In genomic region chr8:26622311-26623052, GRCm38 (mm10) we compare ENCODE assay signal across 10 mouse cellular contexts.
A peak's percentile ranks its signal among the peaks of the same experiment; 100 is the strongest.
DNase-seq lines count a peak whose midpoint lies in the region; ATAC-seq and TF ChIP-seq lines count a peak whose summit lies in the region.
"Had no signal": no experiment of that assay in that cellular context is flagged by ENCODE, and none has a peak within 500 bp of the region (broad histone marks: within the 10 kb centered on the region; RNA-seq: fewer than 3 reads in every experiment).

No protein-coding gene starts in this region.

- TF ChIP-seq EP300 in heart, adult 2 months (IDR thresholded peaks at IDR 0.05; ENCODE audit: insufficient read depth, low read depth, low read length), result no peak

- no peak overlapping the region for H3K27ac ChIP-seq in heart, embryonic 13.5 days (replicated peaks)
- no peak overlapping the region for H3K27ac ChIP-seq in heart, adult 2 months
- H3K27ac ChIP-seq in hindbrain, embryonic 15.5 days (replicated peaks), result peak overlapping the region; percentile 69
- no peak overlapping the region for H3K27ac ChIP-seq in cerebellum, adult 2 months (ENCODE audit: insufficient read depth, low read length)

- TF ChIP-seq CTCF in heart, adult 2 months (IDR thresholded peaks at IDR 0.05), result no peak
- no peak for TF ChIP-seq CTCF in cerebellum, adult 2 months (IDR thresholded peaks at IDR 0.05; ENCODE audit: borderline replicate concordance, insufficient read depth, low read depth, low read length)

- H3K4me1 ChIP-seq in heart, embryonic 13.5 days, result peaks cover 13% of the 10 kb centered on the region; the same call in 1 of the 2 replicates
- no peaks in the 10 kb centered on the region for H3K4me1 ChIP-seq in heart, adult 2 months (ENCODE audit: control insufficient read depth, insufficient read depth, low read length)
- peaks cover 39% of the 10 kb centered on the region for H3K4me1 ChIP-seq in hindbrain, embryonic 15.5 days (replicated peaks)
- H3K4me1 ChIP-seq in cerebellum, adult 2 months (ENCODE audit: control insufficient read depth, insufficient read depth, low read length), result no peaks in the 10 kb centered on the region

- no peak for TF ChIP-seq POLR2A in heart, adult 2 months (IDR thresholded peaks at IDR 0.05; ENCODE audit: insufficient read depth, low read depth, low read length)
- TF ChIP-seq POLR2A in cerebellum, adult 2 months (IDR thresholded peaks at IDR 0.05; ENCODE audit: borderline replicate concordance, insufficient read depth, low read length), result no peak

- no peaks in the 10 kb centered on the region for H3K9me3 ChIP-seq in heart, embryonic 13.5 days
- H3K9me3 ChIP-seq in hindbrain, embryonic 15.5 days, result no peaks in the 10 kb centered on the region

- no peak for DNase-seq in heart, adult 2 months
- DNase-seq in embryo, embryonic 9.5 days (ENCODE audit: extremely low spot score), result peak; percentile 61
- DNase-seq in neural tube, embryonic 10.5 days (ENCODE audit: extremely low spot score, low spot score), result peak; percentile 73
- DNase-seq in natural killer cell, adult 2 months (ENCODE audit: low spot score in 2 of 2), result no peak
- DNase-seq in urinary bladder, postnatal 10 days (ENCODE audit: low spot score), result no peak
- DNase-seq in cerebellum, adult 2 months, result no peak
- DNase-seq: cerebellum, postnatal 14 days; right cerebral cortex, postnatal 4 days had no signal

- intact Hi-C loops in heart, adult 2 months (cut with DNase I), result no loop called here

- ATAC-seq in heart, embryonic 13.5 days (ENCODE audit: extremely low read depth, insufficient number of reproducible peaks, low FRiP score, low TSS enrichment), result no peak
- ATAC-seq in hindbrain, embryonic 15.5 days (ENCODE audit: low FRiP score, low read depth), result peak; percentile 87

- H3K79me2 ChIP-seq in heart, adult 2 months (replicated peaks; ENCODE audit: control insufficient read depth, insufficient read depth, low read length), result no peaks in the 10 kb centered on the region

- WGBS in heart, embryonic 13.5 days, result 41% methylated on average over 12 of the region's 12 CpGs
- 47% methylated on average over 12 of the region's 12 CpGs for WGBS in heart, adult 2 months
- 8% methylated on average over 12 of the region's 12 CpGs for WGBS in hindbrain, embryonic 15.5 days
- 67% methylated on average over 12 of the region's 12 CpGs for WGBS in cerebellum, adult 2 months

- H3K9ac ChIP-seq in heart, embryonic 13.5 days, result no peak overlapping the region; the same call in 1 of the 2 replicates
- no peak overlapping the region for H3K9ac ChIP-seq in heart, adult 2 months (ENCODE audit: low read depth, low read length)
- peak overlapping the region; percentile 22; the same call in 1 of the 2 replicates for H3K9ac ChIP-seq in hindbrain, embryonic 15.5 days

- no peak overlapping the region for H3K4me3 ChIP-seq in heart, embryonic 13.5 days
- H3K4me3 ChIP-seq in heart, adult 2 months, result no peak overlapping the region
- H3K4me3 ChIP-seq in hindbrain, embryonic 15.5 days, result 0 out of 2 replicates have a peak overlapping the region, but pooled peaks have one; percentile 11
- H3K4me3 ChIP-seq in cerebellum, adult 2 months (replicated peaks; ENCODE audit: insufficient read depth, low read depth, low read length), result no peak overlapping the region

- peak overlapping the region; percentile 30 for H3K4me2 ChIP-seq in heart, embryonic 13.5 days
- peak overlapping the region; percentile 46 for H3K4me2 ChIP-seq in hindbrain, embryonic 15.5 days

- no peaks in the 10 kb centered on the region; the same call in 1 of the 2 replicates for H3K27me3 ChIP-seq in heart, embryonic 13.5 days (replicated peaks)
- no peaks in the 10 kb centered on the region for H3K27me3 ChIP-seq in heart, adult 2 months (ENCODE audit: control insufficient read depth, insufficient read depth, low read length)
- H3K27me3 ChIP-seq in hindbrain, embryonic 15.5 days, result no peaks in the 10 kb centered on the region
- H3K27me3 ChIP-seq in cerebellum, adult 2 months (ENCODE audit: control insufficient read depth, insufficient read depth, low read length), result no peaks in the 10 kb centered on the region

- no peaks in the 10 kb centered on the region for H3K36me3 ChIP-seq in heart, embryonic 13.5 days
- no peaks in the 10 kb centered on the region for H3K36me3 ChIP-seq in heart, adult 2 months (ENCODE audit: control insufficient read depth, insufficient read depth, low read length)
- no peaks in the 10 kb centered on the region for H3K36me3 ChIP-seq in hindbrain, embryonic 15.5 days

Comparison
In these comparisons a context has a peak if more than half of its experiments do, and no peak if none do; other contexts are left out.
1. DNase-seq: peak in embryo, embryonic 9.5 days (single experiment) and neural tube, embryonic 10.5 days (single experiment); none in heart, adult 2 months (0 of 2), natural killer cell, adult 2 months (0 of 2), urinary bladder, postnatal 10 days (single experiment) and cerebellum, adult 2 months (0 of 2).